Mouse (Mus musculus) gastrocnemius, adult 2 months (tissue): ENCODE results near the gene Plekhg4. TPM values are rescaled to one million over a fixed set of nuclear protein-coding genes. Genes with fewer than 3 reads are reported as not detected.

Experiments
- DNase-seq: peaks from one replicate; pipeline ENCODE4 v3.0.0; 2022
- H3K27ac ChIP-seq: fragments of 200-600 bp; 2 replicates; pipeline ENCODE4 v1.8.1; 2022; ENCODE audit warnings: mild to moderate bottlenecking
- H3K4me3 ChIP-seq: fragments of 200-600 bp; 2 replicates; pipeline ENCODE4 v1.8.1; 2022; ENCODE audit warnings: mild to moderate bottlenecking, moderate library complexity
- CTCF ChIP-seq: fragments of 200-600 bp; IDR thresholded peaks from 2 replicates; pipeline ENCODE4 v1.8.1; 2022; ENCODE audit warnings: antibody characterized with exemption, mild to moderate bottlenecking, moderate library complexity
- intact Hi-C: fragments of 180-260 bp; cut with DNase I; formaldehyde crosslinking; loops from one replicate; pipeline ENCODE4 v1.15.1; 2025
- total RNA-seq, 2 experiments: library from RNA; stranded (reverse); gene quantifications; 2 replicates each; pipeline ENCODE4 v1.2.3; 2021

Gene Plekhg4
- total RNA-seq, 2 experiments from 2014 or later: not detected

GRCm38 (mm10) chr8:105355179-105356024, 17.7 kb upstream of the Plekhg4 start:
- DNase-seq: peak; percentile 50
- Histone ChIP-seq H3K27ac (peak overlapping the region; percentile 53; the same call in 1 of the 2 replicates), H3K4me3 (peak overlapping the region; percentile 34)
- no peak for TF ChIP-seq CTCF
- intact Hi-C loops: no loop called here

- Histone ChIP-seq H3K4me3 (no peak overlapping the region), H3K27ac (no peak overlapping the region)
- intact Hi-C loops: no loop called here
- DNase-seq: peak; percentile 18
- no peak for TF ChIP-seq CTCF
Observed at GRCm38 (mm10) chr8:105356681-105357080, 16.4 kb upstream of the Plekhg4 start.

GRCm38 (mm10) chr8:105359208-105359607, 13.9 kb upstream of the Plekhg4 start:
- TF ChIP-seq CTCF: no peak
- Histone ChIP-seq H3K4me3 (no peak overlapping the region), H3K27ac (no peak overlapping the region)
- no peak for DNase-seq
- intact Hi-C loops: loop anchor here (2.0 kb wide), 1 partner anchor 118 kb away; no protein-coding TSS in a partner anchor

- peak; percentile 60 for TF ChIP-seq CTCF
- no peak for DNase-seq
- Histone ChIP-seq H3K27ac (no peak overlapping the region), H3K4me3 (no peak overlapping the region)
- intact Hi-C loops: loop anchor here (2.0 kb wide), 1 partner anchor 117 kb away; no protein-coding TSS in a partner anchor
Observed at GRCm38 (mm10) chr8:105359646-105360045, 13.4 kb upstream of the Plekhg4 start.

GRCm38 (mm10) chr8:105361751-105362702, 11.0 kb upstream of the Plekhg4 start:
- intact Hi-C loops: no loop called here

GRCm38 (mm10) chr8:105367107-105367506, 6.0 kb upstream of the Plekhg4 start:
- DNase-seq: peak; percentile 21

More at GRCm38 (mm10) chr8:105361751-105362702, 11.0 kb upstream of the Plekhg4 start:
- H3K4me3 ChIP-seq: no peak overlapping the region
- no peak for TF ChIP-seq CTCF
- peak; percentile 44 for DNase-seq
- H3K27ac ChIP-seq: no peak overlapping the region

GRCm38 (mm10) chr8:105372473-105372872, 601 bp upstream of the Plekhg4 start:
- intact Hi-C loops: no loop called here
- no peak overlapping the region for H3K27ac ChIP-seq
- TF ChIP-seq CTCF: no peak
- H3K4me3 ChIP-seq: no peak overlapping the region
- peak; percentile 16 for DNase-seq

More at GRCm38 (mm10) chr8:105367107-105367506, 6.0 kb upstream of the Plekhg4 start:
- intact Hi-C loops: loop anchor here (2.0 kb wide), 1 partner anchor 32 kb away; no protein-coding TSS in a partner anchor
- H3K4me3 ChIP-seq: no peak overlapping the region
- no peak overlapping the region for H3K27ac ChIP-seq
- peak; percentile 68 for TF ChIP-seq CTCF

- peak; percentile 30 for DNase-seq
- no peak overlapping the region for H3K27ac ChIP-seq
- TF ChIP-seq CTCF: peak; percentile 49
- H3K4me3 ChIP-seq: no peak overlapping the region
- intact Hi-C loops: no loop called here
Observed at GRCm38 (mm10) chr8:105374513-105374966, 1.5 kb downstream of the Plekhg4 start.

GRCm38 (mm10) chr8:105378673-105379072, 5.6 kb downstream of the Plekhg4 start:
- no peak overlapping the region; the same call in 1 of the 2 replicates for H3K27ac ChIP-seq
- intact Hi-C loops: no loop called here
- no peak overlapping the region for H3K4me3 ChIP-seq
- DNase-seq: peak; percentile 50
- no peak for TF ChIP-seq CTCF

- TF ChIP-seq CTCF: no peak
- no peak overlapping the region for H3K4me3 ChIP-seq
- DNase-seq: peak; percentile 26
- no peak overlapping the region for H3K27ac ChIP-seq
- intact Hi-C loops: no loop called here
Observed at GRCm38 (mm10) chr8:105380308-105380707, 7.2 kb downstream of the Plekhg4 start.

GRCm38 (mm10) chr8:105384070-105384469, 11.0 kb downstream of the Plekhg4 start:
- peak; percentile 3 for DNase-seq
- intact Hi-C loops: no loop called here
- H3K27ac ChIP-seq: no peak overlapping the region
- H3K4me3 ChIP-seq: no peak overlapping the region
- TF ChIP-seq CTCF: peak; percentile 9; the same call in 1 of the 2 replicates

- Histone ChIP-seq H3K27ac (peak overlapping the region; percentile 77), H3K4me3 (no peak overlapping the region)
- DNase-seq: peak; percentile 35
- intact Hi-C loops: no loop called here
- TF ChIP-seq CTCF: no peak
Observed at GRCm38 (mm10) chr8:105387151-105387550, 14.1 kb downstream of the Plekhg4 start.
